Mouse (Mus musculus): Measurements from ENCODE around the gene Pard3b.

Pard3b gene

DNA sequence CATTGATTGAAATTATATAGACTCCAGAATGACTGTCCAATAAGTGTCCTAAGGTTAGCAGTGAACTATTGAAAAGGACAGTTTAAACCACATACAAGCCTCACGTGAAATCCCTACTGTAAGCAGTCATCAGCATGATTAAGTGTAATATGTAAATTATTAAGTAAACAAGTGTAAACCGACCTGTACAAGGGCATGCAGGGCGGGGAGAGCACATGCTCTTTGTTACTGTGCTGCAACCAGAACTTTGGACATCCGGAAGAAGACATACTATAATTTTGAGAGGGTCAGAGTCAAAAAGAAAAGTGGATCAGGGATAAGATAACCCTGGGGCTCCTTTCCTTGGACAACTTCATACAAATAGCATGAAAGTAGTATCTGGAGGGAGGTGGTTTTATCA, 749.4 kb downstream of the Pard3b start:
- no peak for DNase-seq (ENCODE audit: low spot score in 2 of 2)

- DNase-seq (ENCODE audit: low spot score in 2 of 2) = no peak
Measured at GRCm38 (mm10) chr1:62392863-62393262, 754.2 kb downstream of the Pard3b start.

- no peak for DNase-seq (ENCODE audit: low spot score in 2 of 2)
Measured at GRCm38 (mm10) chr1:62394555-62394954, 755.9 kb downstream of the Pard3b start.

DNA sequence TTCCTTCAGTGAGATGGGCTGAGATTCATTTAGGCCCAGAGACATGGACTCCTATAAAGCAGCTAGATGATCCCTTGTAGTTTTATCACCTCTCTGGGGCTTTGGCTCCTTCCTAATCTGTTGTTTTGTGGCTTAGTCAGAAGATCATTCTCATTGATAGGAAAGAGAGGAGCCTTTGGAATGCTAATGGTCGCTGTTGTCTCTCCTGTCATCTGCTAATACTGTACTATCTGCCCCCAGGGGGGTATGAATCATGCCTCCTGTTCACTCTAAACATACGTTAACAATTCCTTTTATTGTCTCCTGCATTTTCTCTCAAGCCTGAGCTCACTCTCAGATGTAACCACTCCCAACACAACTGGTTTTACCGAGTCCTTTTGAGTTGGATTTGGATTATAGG, 759.6 kb downstream of the Pard3b start:
- no peak for DNase-seq (ENCODE audit: low spot score in 2 of 2)

DNA sequence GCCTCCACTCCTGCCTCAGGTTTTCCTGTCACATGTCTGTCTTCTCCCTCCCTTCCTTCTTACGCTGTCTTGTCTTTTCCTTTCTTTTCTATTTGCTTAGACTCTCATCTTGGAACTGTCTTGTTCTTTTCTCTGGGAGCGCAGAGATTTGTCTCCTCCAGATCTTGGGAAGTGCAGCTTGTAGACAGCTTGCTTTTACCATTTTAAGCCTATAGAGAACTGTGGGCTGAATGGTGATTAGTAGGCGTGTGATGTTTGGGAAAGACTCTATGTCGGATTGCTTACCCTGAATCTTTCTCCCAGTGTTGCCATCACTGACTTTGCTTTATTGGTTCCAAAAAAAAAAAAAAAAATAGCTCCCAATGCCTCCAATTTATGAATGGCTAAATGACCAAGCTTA, 760.1 kb downstream of the Pard3b start:
- no peak for DNase-seq (ENCODE audit: low spot score in 2 of 2)

GRCm38 (mm10) chr1:62405061-62405460, 766.4 kb downstream of the Pard3b start:
- no peak for DNase-seq (ENCODE audit: low spot score in 2 of 2)

DNA sequence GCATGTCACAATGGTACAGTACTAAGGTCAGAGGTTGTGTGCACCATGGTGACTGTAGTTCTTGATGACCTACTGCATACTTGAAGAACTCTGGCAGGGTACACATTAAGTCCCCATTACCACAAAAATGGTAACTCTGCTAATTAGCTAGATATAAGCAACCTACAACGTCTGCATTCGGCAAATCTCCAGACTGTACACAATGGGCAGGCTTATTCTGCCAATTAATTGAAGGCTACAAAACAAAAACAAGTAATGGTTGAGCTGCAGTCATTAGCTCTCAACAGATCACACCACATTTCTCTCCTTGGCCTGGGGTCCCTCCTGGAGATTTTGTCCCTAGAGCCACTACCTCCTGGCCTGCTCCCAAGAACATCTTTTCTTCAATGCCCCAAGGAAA, 772.7 kb downstream of the Pard3b start:
- DNase-seq (ENCODE audit: low spot score in 2 of 2) = no peak

- DNase-seq (ENCODE audit: low spot score in 2 of 2) = no peak
Measured at GRCm38 (mm10) chr1:62412019-62412418, 773.4 kb downstream of the Pard3b start.

GRCm38 (mm10) chr1:62412988-62413387, 774.4 kb downstream of the Pard3b start:
- no peak for DNase-seq (ENCODE audit: low spot score in 2 of 2)

GRCm38 (mm10) chr1:62414521-62414920, 775.9 kb downstream of the Pard3b start:
- no peak for DNase-seq (ENCODE audit: low spot score in 2 of 2)

- DNase-seq (ENCODE audit: low spot score in 2 of 2) = no peak
Measured at GRCm38 (mm10) chr1:62416627-62417374, 778.2 kb downstream of the Pard3b start.

GRCm38 (mm10) chr1:62422896-62423650, 784.4 kb downstream of the Pard3b start:
- no peak for DNase-seq (ENCODE audit: low spot score in 2 of 2)

- DNase-seq (ENCODE audit: low spot score in 2 of 2) = no peak
Measured at GRCm38 (mm10) chr1:62425369-62425768, 786.7 kb downstream of the Pard3b start.

- DNase-seq (ENCODE audit: low spot score in 2 of 2) = no peak
Measured at GRCm38 (mm10) chr1:62428736-62429135, 790.1 kb downstream of the Pard3b start.

DNA sequence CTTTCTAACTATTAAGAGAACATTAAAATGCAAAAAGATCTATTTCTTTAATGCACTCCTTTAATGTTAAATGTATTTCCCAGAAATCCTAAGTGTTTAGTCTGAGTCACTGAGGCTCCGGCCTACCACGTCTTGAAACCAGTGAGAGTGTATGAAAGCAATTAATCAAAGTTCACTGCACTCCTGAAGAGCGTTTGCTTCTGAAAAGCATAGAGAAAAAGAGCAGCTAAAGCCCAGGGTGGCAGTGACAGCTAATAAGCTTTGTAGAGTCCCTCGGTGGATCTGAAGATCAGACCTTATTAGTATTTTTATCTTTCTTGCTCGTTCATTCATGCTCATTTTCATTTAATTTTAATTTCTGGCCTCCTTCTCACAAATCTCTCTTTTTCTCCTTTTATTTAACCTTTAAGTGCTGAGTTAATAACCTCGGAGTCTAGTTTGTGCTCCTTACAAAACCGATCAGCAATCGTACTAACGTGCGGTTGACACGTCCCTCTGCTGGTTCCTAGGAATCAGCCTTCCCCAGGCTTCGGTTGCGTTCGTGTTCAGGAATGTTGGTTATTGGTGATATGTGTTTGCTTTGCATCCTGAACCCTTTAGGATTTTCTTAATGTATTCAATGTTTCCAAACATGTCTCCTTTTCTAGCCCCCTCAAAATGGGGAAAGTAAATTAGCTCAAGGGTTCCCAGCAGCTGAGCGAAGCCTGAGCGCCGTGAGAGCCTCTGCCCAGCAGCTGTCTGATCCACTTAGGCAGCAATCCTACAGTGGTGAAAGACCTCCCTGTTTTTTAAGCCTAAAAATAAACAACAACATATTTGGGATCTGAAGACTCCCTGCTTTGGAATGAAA, 790.9 kb downstream of the Pard3b start:
- no peak for DNase-seq (ENCODE audit: low spot score in 2 of 2)

DNA sequence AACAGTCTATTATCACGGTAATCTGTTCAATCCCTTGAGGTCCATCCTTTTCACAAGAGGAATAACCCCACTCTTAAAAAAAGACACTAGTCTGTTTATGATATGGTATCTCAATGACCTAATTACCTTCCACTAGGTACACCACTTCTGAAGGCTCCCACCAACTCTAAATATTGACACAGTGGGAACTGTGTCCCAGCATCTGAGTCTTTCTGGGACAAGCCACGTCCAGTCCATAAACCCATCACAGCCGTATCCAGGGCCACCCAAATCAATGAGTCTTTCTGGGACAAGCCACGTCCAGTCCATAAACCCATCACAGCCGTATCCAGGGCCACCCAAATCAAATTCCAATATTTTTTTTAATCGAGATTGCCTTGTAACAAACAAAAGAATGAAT, 792.4 kb downstream of the Pard3b start:
- no peak for DNase-seq (ENCODE audit: low spot score in 2 of 2)

- DNase-seq (ENCODE audit: low spot score in 2 of 2) = no peak
Measured at GRCm38 (mm10) chr1:62433891-62434290, 795.3 kb downstream of the Pard3b start.

DNA sequence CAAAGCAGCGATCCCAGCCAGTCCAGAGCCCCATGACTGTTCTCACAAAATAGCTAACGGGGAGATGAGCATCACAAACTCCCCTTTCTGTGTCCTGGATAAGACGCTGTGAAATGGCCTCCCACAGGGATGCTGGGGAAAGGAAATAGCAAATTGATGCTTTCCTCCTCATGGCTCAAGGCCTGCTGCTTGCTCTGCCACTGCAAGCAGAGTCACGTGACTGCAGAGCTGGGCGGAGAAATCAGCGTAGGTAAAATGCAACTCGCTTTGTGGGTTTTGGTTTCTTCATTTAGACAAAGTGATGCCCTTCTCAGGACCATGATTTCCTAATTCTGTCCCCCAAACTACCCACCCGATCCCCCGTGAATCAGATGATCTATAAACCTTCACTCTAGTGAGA, 797.2 kb downstream of the Pard3b start:
- no peak for DNase-seq (ENCODE audit: low spot score in 2 of 2)

GRCm38 (mm10) chr1:62436304-62436703, 797.7 kb downstream of the Pard3b start:
- DNase-seq (ENCODE audit: low spot score in 2 of 2) = no peak

- DNase-seq (ENCODE audit: low spot score in 2 of 2) = no peak
Measured at GRCm38 (mm10) chr1:62437493-62437892, 798.9 kb downstream of the Pard3b start.

DNA sequence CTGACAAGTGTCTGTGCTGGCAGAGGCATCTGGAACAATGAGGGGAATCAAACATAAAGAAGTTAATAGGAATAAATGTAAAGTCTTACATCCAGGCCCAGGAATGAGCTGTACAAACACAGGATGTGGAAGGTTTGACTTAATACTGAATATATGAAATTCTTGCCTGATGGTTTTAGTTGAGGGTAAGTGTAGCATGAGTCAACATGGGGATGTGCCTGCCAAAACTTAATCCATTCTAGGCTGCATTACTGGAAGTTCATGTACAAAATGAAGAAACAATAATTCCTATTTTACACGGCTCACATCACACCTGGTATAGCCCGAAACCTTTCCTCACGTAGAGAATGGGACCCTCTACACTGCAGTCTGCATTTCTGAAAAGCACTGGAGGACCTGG, 805.8 kb downstream of the Pard3b start:
- DNase-seq (ENCODE audit: low spot score in 2 of 2) = no peak

GRCm38 (mm10) chr1:62446818-62447217, 808.2 kb downstream of the Pard3b start:
- DNase-seq (ENCODE audit: low spot score in 2 of 2) = no peak

Data from left cerebral cortex, adult 9 months (tissue).